Mouse (Mus musculus) adrenal gland, postnatal 4 days (tissue): ENCODE measurements at regions not wholly inside any gene's neighbourhood (a gene's known extent, or its start where the extent isn't known, plus 50 kb on each side); places are given as distances from the start of the nearest gene placed in this dataset.

Source experiments
- DNase-seq, 2 experiments: peaks; one replicate each; pipeline ENCODE4 v3.0.0; 2021 to 2022; ENCODE audit warnings: low spot score in 2 of 2, mixed read lengths in 2 of 2

GRCm38 (mm10) chr8:9152313-9152925, 462.1 kb upstream of the Arglu1 start:
- DNase-seq: no peak

DNA sequence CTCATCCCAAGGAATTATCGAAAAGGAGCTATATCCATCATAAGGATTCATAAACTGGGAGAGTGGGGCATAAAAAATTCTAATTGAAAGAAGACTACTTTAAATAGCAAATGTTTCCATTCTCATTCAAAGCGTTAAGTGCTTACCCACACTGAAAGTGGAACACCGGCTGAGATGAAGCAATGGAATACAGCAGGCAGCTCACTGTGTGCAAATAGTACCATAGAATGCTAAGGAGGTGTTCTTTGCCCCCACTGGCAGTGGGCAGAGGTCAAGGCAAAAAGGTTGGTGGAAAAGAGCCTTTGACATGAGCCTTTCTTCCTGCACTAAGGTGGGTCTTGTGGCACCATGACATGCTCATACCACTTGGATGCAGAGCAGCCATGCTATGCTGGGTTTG, 454.0 kb upstream of the Arglu1 start:
- DNase-seq: no peak

DNA sequence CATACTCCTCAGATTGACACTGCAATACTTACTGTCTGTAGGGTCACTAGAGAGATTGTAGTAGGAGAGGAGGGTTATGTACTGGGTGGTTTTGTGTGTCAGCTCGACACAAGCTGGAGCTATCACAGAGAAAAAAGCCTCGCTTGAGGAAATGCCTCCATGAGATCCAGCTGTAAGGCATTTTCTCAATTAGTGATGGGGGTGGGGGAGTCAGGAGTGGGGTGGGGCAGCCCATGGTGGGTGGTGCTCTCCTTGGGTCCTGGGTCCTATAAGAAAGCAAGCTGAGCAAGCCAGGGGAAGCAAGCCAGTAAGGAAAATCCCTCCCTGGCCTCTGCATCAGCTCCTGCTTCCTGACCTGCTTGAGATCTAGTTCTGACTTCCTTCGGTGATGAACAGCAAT, 449.5 kb upstream of the Arglu1 start:
- DNase-seq: no peak

GRCm38 (mm10) chr8:9139059-9139620, 448.8 kb upstream of the Arglu1 start:
- no peak for DNase-seq

DNA sequence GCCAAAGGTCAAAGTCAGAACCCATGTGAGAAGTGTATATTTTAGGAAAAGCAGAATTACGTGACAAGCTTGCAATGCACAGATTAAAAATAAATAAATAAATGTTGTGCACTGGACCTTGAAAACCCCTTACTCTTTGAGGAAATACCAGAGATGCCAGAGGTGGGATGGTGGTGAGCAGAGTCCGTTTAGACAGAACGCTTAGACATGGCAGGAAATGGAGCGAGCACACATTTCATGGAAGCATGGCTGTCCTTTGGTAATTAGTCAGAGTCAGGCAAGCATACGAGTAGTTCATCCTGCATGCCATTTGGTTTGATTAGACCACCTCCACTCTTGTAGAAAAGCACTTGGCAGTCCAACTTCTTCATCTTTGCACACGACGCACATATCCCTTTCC, 443.4 kb upstream of the Arglu1 start:
- no peak for DNase-seq

GRCm38 (mm10) chr8:9132612-9133218, 442.4 kb upstream of the Arglu1 start:
- no peak for DNase-seq

- no peak for DNase-seq
Measured at GRCm38 (mm10) chr8:9131249-9131648, 440.9 kb upstream of the Arglu1 start.

DNA sequence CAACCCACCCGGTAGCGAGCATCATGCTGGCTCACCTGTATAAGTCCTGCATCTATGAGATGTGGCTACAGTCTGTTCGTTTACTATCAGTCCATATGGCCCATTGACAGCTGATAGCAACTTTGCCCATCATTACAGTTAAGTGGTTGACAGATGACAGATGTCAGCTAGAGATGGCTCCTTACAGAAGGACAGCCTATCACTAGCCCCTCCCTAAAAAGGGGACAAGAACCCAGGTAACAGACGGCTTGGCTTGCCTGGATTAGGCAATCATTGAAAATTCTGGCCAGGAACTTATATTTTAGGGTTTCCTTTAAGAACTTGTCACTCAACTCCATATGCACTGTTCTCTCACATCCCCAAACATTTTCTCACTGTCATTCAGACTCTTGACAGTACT, 434.2 kb upstream of the Arglu1 start:
- no peak for DNase-seq

- DNase-seq: no peak
Measured at GRCm38 (mm10) chr8:9117809-9118737, 427.8 kb upstream of the Arglu1 start.

DNA sequence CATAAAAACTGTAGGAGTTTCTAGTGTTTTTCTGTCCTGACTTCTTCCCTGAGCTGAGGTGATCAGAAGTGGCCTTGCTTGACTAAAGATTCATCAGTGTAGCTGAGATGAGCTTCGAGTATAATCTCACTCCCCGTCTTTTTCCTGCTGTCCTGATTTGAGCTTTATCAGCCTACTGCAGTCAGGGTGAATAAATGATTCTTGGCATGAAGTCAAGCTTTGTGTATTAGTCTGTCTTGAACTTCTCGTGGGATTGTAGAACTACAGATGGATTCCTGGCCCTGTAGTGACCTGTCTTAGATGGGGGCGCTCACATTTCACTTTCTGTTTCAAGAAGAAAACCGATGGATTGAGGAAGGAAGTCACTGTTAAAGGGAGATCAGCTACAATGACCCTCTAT, 405.7 kb upstream of the Arglu1 start:
- DNase-seq: no peak

DNA sequence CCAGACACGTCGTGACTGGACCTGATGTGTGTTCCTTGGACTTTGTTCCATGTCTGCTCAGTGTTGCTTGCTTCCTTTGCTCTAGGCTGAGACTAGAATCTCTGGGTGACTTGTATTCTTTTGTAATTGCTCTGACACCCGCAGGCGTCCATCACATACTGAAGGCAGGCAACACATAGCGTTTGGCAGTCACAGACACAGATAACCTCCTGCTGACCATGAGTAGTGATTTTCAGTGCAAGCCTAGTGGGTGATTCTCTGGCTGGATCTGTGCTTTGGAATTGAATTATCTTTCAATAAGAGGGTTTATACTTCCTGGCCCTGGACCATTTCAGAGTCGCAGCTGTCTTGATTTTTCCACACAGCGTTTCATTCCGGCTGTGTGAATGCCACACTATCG, 403.7 kb upstream of the Arglu1 start:
- DNase-seq: no peak

- no peak for DNase-seq
Measured at GRCm38 (mm10) chr8:9093356-9093755, 403.0 kb upstream of the Arglu1 start.

DNA sequence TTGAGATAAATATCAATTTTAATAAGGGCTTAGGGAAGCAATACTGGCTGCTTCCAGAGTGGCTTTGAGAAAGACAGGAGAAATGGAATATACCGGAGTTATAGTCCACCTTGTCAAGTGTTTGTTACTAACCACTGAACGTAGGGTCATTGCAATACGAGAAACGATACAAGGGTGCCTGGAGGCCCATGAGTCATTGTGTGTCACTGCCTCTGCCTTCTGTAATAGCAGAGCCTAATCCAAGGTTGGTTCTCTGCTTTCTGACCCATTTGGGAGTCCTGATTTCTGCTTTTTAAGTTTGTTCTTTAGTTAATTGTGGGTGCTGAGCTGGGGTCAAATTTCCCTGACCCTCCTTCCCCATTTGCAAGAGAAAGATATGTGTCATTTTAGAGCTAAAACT, 382.4 kb upstream of the Arglu1 start:
- no peak for DNase-seq

- DNase-seq: no peak
Measured at GRCm38 (mm10) chr8:9072286-9072685, 382.0 kb upstream of the Arglu1 start.

DNA sequence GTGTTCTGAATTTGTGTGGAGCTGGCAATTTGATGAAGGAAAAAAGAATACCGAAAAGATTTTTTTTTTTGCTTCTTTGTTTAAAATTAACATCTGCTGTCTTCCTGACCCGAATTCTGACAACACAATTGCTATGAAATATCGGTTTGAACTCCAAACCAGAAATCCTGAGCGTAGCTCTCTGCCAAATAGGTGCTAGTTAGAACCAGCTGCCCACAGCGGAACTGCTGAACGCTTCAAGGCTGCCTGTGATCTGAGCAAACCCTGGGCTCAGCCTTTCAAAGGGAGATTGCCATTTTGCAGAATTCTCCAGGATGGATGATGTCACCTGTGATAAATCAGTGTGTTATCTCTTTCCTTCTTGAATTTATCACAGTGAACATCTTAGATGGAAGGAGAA, 380.6 kb upstream of the Arglu1 start:
- DNase-seq: no peak

DNA sequence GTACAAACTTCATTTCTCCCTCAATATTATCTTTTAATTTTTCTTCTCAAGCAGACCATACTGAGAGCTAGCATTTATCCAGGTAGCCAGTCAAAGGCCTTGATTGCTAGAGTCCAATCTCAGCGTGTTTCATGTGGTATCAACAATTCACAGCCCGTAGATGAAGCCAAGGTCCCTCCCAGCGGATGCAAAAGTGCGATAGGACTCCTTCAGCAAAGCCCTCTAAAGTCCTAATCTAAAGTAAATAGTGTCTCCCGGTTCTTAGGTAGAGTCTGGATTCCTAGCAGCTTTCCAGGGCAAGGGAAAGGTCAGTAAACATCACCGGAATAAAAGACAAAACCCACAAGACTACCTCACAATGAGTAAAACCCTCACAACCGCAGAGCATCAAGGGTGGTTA, 379.5 kb upstream of the Arglu1 start:
- DNase-seq: no peak

GRCm38 (mm10) chr8:9067731-9068130, 377.4 kb upstream of the Arglu1 start:
- no peak for DNase-seq

DNA sequence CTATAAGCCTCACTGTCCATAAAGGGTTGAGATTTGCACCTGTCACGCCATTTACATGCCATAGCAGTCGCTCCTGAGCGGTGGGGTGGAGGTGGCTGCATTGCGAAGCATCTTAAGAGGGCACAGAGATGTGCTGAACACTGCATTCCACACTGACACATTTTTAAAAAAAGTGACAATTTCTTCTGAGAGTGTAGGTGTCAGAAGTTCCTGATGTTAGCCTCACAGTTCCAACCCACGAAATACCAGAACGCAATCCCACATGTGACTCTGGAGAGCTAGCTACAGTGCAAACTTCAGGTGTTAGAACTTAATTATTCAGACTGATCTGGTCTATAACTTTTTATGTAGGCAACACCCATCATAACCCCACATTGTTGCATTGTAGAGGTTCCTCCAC, 369.8 kb upstream of the Arglu1 start:
- DNase-seq: no peak

DNA sequence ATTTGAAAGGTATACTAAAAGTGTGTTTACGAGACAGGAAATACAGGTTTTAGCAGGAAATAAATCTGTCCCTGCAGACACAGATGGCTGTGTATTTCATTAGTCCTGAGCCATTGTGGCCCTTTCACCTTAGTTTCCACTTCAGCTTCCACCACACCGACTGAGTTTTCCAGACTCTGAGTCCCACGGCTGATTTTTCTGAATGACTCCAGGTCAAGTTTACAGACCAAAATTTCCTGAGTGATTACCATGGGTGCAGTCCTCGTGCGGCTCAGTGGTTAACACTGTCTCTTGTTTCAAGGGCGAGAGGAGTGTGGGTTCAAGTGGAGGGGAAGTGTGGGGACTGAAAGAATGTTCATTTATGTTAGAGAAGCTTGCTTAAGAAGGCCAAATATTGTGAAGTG, 365.1 kb upstream of the Arglu1 start:
- DNase-seq: no peak

DNA sequence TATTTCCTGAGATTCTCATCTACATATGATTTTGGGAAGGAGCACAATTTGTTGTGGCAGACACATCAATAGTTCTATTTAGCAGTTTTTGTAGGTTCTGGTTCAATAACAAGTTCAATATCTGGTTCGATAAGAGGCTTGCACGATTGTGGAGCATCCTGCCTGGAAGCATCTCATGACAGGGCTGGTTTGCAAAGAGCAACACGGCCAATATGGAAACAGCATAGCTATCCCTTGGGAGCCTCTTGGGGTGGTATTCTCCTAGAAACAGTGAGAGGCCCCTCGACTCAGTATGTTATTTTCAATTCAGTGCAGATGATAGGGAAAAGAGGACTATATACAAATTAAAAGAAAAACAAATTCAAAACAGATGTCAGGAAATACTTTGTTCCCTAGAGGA, 364.5 kb upstream of the Arglu1 start:
- no peak for DNase-seq

DNA sequence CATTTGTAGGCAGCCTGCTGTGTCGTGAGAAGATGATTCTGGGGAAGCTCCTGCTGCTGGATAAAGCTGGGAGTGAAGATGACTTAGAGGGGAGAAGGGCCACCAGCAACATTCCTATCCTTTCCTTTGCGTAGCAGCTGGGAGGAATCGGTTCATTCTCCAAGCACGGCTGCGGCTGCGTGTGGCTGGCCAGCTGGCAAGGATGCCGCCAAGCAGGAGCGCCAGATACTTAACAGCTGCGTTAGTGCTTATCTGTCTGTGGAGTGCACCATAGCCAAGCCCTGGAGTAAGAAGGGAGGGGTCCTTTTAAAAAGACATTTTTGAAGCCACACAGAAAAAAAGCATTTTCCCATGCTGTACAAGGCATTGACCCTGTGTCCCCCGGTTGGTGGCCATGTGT, 361.4 kb upstream of the Arglu1 start:
- no peak for DNase-seq
